Mouse (Mus musculus) cerebellum, adult 2 months (tissue): ENCODE data around the gene Igfbp6. TPM values are rescaled to one million over a fixed set of nuclear protein-coding genes. Genes with fewer than 3 reads are reported as not detected.

Source experiments
- DNase-seq, 2 experiments: peaks; one replicate each; pipeline ENCODE4 v3.0.0; 2021
- H3K27ac ChIP-seq: fragments of 200-500 bp; 2 replicates; pipeline ENCODE4 v1.5.1; 2012; ENCODE audit warnings: low read length, control low read depth, inconsistent platforms; ENCODE audit not compliant: insufficient read depth
- H3K27me3 ChIP-seq: fragments of 200-500 bp; 2 replicates; pipeline ENCODE4 v1.6.1; 2012; ENCODE audit warnings: inconsistent platforms, mild to moderate bottlenecking, low read length, moderate library complexity; ENCODE audit not compliant: control insufficient read depth, insufficient read depth
- H3K4me1 ChIP-seq: fragments of 200-500 bp; 2 replicates; pipeline ENCODE4 v1.6.1; 2011; ENCODE audit warnings: low read length; ENCODE audit not compliant: control insufficient read depth, insufficient read depth
- H3K4me3 ChIP-seq: fragments of 200-500 bp; replicated peaks from 2 replicates; pipeline ENCODE3; 2011; ENCODE audit warnings: mild to moderate bottlenecking, low read depth, low read length, control low read depth; ENCODE audit not compliant: insufficient read depth
- CTCF ChIP-seq: fragments of 200-500 bp; IDR thresholded peaks from 2 replicates; pipeline ENCODE4 v1.5.1; 2011; ENCODE audit warnings: low read depth, mild to moderate bottlenecking, control low read depth, low read length, moderate library complexity, borderline replicate concordance; ENCODE audit not compliant: insufficient read depth
- POLR2A ChIP-seq: fragments of 200-500 bp; IDR thresholded peaks from 2 replicates; pipeline ENCODE4 v1.6.1; 2011; ENCODE audit warnings: low read length, control low read depth, borderline replicate concordance; ENCODE audit not compliant: insufficient read depth
- WGBS: fragments of 180-500 bp; shearing (Covaris S2); methylation state at CpG from one replicate; pipeline ENCODE4 v1.1.7; 2018; 5-methylcytosine and 5-hydroxymethylcytosine counted together
- polyA plus RNA-seq: library from polyadenylated mRNA; depleted of rRNA; stranded (reverse); fragments of >200 nt; gene quantifications from 2 replicates; pipeline ENCODE4 v1.2.3, GENCODE M21; 2012

Gene Igfbp6
- polyA plus RNA-seq, 1 experiment, result 15.0 TPM

GRCm38 (mm10) chr15:102117461-102118443, 26.4 kb upstream of the Igfbp6 start:
- WGBS, result 34% methylated on average over 19 of the region's 19 CpGs
- peaks cover 67% of the 10 kb centered on the region for H3K4me1 ChIP-seq

DNA sequence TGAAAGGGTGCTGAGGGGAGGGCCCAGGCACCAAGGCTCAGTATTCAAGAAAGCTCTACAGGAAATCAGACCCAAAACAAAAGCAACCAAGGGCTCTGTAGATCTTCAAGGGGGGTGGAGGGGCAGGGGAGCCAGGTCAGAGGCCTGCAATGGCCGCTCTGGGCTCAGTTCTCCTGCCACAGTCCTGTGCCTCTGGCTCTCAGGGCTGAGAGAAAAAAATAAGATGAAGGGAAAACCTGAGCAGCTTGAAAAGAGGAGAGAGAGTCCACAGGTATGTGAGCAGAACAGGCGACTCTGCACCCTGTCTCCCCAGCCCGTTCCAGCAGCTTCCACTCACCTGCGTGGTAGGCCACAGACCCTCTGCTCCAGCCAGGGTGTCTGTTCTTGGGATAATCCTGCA, 25.6 kb upstream of the Igfbp6 start:
- Histone ChIP-seq H3K4me3 (no peak overlapping the region), H3K27ac (no peak overlapping the region), H3K4me1 (peaks cover 64% of the 10 kb centered on the region), H3K27me3 (no peaks in the 10 kb centered on the region)
- WGBS, result 86% methylated on average over 4 of the region's 4 CpGs
- DNase-seq, result peak in 1 of 2 experiments; percentile 39
- TF ChIP-seq CTCF, result no peak
- TF ChIP-seq POLR2A, result no peak

More at GRCm38 (mm10) chr15:102117461-102118443, 26.4 kb upstream of the Igfbp6 start:
- no peak overlapping the region for H3K4me3 ChIP-seq
- no peaks in the 10 kb centered on the region for H3K27me3 ChIP-seq
- no peak overlapping the region for H3K27ac ChIP-seq
- peak; percentile 53 to 62 for DNase-seq
- no peak for TF ChIP-seq POLR2A
- TF ChIP-seq CTCF, result peak; percentile 53; the same call in 1 of the 2 replicates

- H3K4me1 ChIP-seq, result peaks cover 64% of the 10 kb centered on the region
- 30% methylated on average over 8 of the region's 8 CpGs for WGBS
- peak in 1 of 2 experiments; percentile 79 for DNase-seq
- H3K4me3 ChIP-seq, result no peak overlapping the region
- H3K27me3 ChIP-seq, result no peaks in the 10 kb centered on the region
- TF ChIP-seq POLR2A, result no peak
- no peak for TF ChIP-seq CTCF
- H3K27ac ChIP-seq, result peak overlapping the region; percentile 11; the same call in 1 of the 2 replicates
Measured at GRCm38 (mm10) chr15:102119121-102119830, 24.9 kb upstream of the Igfbp6 start.

- H3K4me3 ChIP-seq, result no peak overlapping the region
- TF ChIP-seq CTCF (no peak), POLR2A (no peak)
- peak overlapping the region; percentile 60; the same call in 1 of the 2 replicates for H3K27ac ChIP-seq
- H3K27me3 ChIP-seq, result no peaks in the 10 kb centered on the region
- peak; percentile 88 to 96 for DNase-seq
- H3K4me1 ChIP-seq, result peaks cover 62% of the 10 kb centered on the region
- WGBS, result 5% methylated on average over 2 of the region's 2 CpGs
Measured at GRCm38 (mm10) chr15:102119831-102120170, 24.4 kb upstream of the Igfbp6 start.

- 78% methylated on average over 5 of the region's 5 CpGs for WGBS
- H3K27ac ChIP-seq, result peak overlapping the region; percentile 60; the same call in 1 of the 2 replicates
Measured at GRCm38 (mm10) chr15:102120530-102120929, 23.6 kb upstream of the Igfbp6 start.

GRCm38 (mm10) chr15:102126303-102126702, 17.9 kb upstream of the Igfbp6 start:
- WGBS, result 0% methylated on average over 2 of the region's 2 CpGs
- DNase-seq, result peak; percentile 86 to 89
- TF ChIP-seq CTCF (no peak), POLR2A (no peak)
- H3K27ac ChIP-seq, result no peak overlapping the region; the same call in 1 of the 2 replicates
- H3K4me1 ChIP-seq, result peaks cover 19% of the 10 kb centered on the region; the same call in 1 of the 2 replicates
- H3K27me3 ChIP-seq, result no peaks in the 10 kb centered on the region
- H3K4me3 ChIP-seq, result no peak overlapping the region

More at GRCm38 (mm10) chr15:102120530-102120929, 23.6 kb upstream of the Igfbp6 start:
- Histone ChIP-seq H3K4me1 (peaks cover 56% of the 10 kb centered on the region), H3K27me3 (no peaks in the 10 kb centered on the region), H3K4me3 (no peak overlapping the region)
- DNase-seq, result no peak
- TF ChIP-seq CTCF, result no peak
- no peak for TF ChIP-seq POLR2A

GRCm38 (mm10) chr15:102133314-102133713, 10.8 kb upstream of the Igfbp6 start:
- Histone ChIP-seq H3K4me3 (no peak overlapping the region), H3K27ac (no peak overlapping the region), H3K4me1 (peaks cover 2% of the 10 kb centered on the region; the same call in 1 of the 2 replicates), H3K27me3 (no peaks in the 10 kb centered on the region)
- TF ChIP-seq POLR2A, result no peak
- 91% methylated on average over 9 of the region's 9 CpGs for WGBS
- DNase-seq, result no peak

- Histone ChIP-seq H3K4me1 (peaks cover 2% of the 10 kb centered on the region; the same call in 1 of the 2 replicates), H3K27ac (no peak overlapping the region), H3K27me3 (no peaks in the 10 kb centered on the region), H3K4me3 (no peak overlapping the region)
- TF ChIP-seq POLR2A (no peak), CTCF (no peak)
- 84% methylated on average over 2 of the region's 2 CpGs for WGBS
- no peak for DNase-seq
Measured at GRCm38 (mm10) chr15:102134709-102135108, 9.5 kb upstream of the Igfbp6 start.
